Mouse (Mus musculus) erythroid progenitor cell, adult 5-6 weeks (primary cell): Measurements from ENCODE around the gene Nprl3. TPM values are rescaled to one million over a fixed set of nuclear protein-coding genes. Genes with fewer than 3 reads are reported as not detected.

Source experiments
- ATAC-seq: replicated peaks from 2 replicates; pipeline ENCODE4 v1.8.0; 2016; ENCODE audit warnings: moderate number of reproducible peaks, mild to moderate bottlenecking, moderate TSS enrichment, inconsistent platforms; ENCODE audit not compliant: poor library complexity, low FRiP score, severe bottlenecking
- total RNA-seq, 2 experiments: library from RNA; stranded (forward) in 1 of 2; stranded (reverse) in 1 of 2; fragments of 150-400 nt in 1 of 2; fragments of 186-747, 209-891 nt in 1 of 2; gene quantifications; 2 replicates each; pipeline versions ENCODE4 v1.2.3 to v1.2.4; 2015 to 2017; ENCODE audit warnings: low replicate concordance in 2 of 2

Gene Nprl3
- total RNA-seq, 2 experiments from 2014 or later: 75.9 to 143 TPM

DNA sequence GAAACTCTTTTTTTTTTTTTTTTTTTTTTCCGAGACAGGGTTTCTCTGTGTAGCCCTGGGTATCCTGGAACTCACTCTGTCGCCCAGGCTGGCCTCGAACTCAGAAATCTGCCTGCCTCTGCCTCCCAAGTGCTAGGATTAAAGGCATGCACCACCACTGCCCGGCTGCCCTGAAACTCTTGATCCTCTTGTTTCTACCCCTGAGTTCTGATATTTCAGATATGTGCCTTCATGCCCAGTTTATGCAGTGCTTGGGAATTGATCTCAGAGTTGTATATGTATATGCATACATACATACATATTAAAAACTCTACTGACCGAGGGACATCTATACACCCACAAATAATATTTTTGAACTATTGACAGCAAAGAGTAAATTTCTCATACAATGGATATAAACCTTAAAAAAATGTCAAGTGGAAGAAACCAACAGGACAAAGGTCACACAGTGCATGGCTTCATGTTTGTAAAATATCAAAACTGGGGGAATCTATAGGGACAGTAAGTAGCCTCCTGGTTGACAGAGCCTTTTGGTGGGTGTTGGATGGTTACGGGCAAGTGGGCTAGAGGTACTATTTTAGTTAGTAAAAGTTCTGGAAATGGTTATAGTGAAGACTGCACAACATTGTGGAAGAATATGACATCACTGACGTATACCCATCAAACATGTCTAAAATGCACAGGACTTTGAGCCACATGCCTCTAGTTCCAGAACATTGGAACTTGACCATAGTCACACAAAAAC, 17.7 kb upstream of the Nprl3 start:
- ATAC-seq: peak; percentile 31

DNA sequence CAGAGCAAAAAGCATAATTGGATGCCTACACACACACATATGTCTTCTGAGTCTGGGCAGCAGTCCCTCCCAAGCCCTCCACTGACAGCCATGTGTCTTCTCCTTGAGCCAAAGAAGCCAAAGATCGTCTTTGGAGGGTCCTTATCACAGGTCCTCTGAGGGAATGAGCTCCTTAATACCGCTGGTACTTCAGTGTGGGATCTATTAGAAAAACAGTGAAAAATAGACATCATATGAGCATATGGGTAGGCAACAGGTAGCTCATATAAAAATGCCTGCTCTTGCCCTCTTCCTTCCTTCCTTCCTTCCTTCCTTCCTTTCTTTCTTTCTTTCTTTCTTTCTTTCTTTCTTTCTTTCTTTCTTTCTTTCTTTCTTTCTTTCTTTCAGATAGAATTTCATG, 17.1 kb upstream of the Nprl3 start:
- ATAC-seq: peak; percentile 20

DNA sequence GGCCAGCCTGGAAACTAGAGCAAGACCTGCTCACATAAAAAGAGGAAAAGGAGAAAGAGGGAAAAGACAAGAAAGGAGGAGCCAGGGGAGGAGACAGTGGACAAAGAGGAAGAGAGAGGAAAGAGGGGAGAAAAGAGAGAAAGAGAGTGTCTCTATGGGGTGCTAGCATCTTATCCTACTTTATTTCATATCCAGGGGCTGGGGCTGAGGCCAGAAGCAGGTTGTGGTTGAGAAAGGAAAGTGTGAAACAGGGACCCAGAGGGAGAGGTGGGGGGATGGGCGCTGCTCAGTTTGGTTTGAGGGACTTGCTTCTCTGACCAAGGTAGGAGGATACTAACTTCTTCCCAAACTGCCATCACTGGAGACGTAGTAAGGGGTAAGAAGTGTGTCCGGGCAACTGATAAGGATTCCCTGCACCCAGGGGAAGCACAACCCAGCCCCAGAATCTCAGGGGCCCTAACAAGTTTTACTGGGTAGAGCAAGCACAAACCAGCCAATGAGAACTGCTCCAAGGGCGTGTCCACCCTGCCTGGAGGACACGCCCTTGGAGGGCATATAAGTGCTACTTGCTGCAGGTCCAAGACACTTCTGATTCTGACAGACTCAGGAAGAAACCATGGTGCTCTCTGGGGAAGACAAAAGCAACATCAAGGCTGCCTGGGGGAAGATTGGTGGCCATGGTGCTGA, 15.7 kb upstream of the Nprl3 start, which contains the start of gene Hba-a1:
Gene Hba-a1, plus strand, starts transcription at position 421 of the 687 bp plus-strand sequence.
- ATAC-seq: peak; percentile 55

DNA sequence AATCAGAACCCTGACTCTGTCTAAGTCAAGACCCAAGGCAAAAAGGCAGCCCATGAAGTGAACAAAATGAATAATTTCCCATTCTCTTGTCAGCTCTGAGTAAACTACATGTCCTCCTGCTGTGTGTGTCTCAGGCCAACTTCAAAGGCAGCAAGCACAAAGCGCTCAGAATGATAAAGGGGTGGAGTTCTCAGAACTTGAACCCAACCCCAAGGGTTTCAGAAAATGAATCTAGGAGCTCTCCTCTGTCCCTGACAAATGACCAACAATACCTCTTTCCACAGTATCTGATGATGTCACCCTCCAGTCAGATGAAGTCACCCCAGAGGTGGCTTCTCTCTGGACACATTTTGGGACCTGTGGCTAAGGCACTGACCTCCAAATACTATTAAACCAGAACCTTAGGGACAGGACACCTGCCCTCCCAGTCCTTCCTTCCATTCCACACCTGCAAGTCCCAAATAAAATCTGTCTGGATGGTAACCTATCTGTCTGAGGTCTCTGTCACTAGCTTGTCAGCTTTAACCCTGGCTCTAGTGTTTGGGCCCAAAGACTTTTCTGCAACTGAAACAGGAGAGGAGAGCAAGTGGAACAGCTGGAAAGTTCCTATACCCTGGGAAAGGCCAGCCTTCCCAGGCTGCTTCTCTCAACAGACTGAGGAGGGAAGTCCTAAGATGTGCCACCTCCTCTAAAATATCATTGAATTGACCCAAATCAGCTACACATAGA, 14.1 kb upstream of the Nprl3 start:
- no peak for ATAC-seq

DNA sequence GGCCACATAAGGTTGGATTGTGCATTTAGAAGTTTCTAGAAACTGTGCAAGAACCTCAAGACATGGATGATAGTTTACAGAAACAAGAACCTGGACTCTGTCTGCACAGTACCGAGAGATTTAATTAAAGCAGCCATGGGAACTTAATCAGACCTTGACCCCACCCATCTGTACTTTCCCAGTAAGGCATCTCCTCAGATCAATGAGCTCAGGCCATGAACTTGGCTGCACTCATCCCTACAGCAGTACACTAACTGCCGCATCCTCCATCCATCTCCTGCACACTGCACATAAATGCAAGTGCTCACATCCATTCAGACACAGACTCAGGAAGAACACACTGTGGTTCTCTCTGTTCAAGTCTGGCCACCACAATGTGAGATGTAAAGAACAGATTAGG, 13.1 kb upstream of the Nprl3 start:
- no peak for ATAC-seq

DNA sequence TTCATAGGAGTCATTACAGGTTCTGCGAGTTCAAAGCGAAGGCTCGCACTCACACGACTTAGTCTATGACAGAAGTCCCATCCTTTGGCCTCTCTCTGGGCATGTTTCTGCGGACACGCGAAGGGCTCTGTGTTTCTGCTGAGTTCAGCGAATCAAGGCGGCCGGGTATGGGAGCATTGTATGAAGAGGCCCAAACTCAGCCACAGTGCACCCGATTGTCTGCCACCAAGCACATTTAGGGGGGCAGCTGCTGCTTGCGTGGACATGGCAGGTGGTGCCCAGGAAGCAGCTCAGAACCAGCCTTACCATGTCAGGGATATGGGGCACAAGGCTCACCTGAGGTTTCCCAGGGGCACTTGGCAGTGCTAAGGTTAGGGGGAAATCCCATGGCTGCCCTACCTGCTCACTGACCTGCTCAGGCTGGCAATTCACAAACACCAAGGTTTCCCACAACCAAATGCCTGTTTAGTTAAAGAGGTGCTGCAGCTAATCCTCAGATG, 11.0 kb upstream of the Nprl3 start:
- ATAC-seq: no peak

DNA sequence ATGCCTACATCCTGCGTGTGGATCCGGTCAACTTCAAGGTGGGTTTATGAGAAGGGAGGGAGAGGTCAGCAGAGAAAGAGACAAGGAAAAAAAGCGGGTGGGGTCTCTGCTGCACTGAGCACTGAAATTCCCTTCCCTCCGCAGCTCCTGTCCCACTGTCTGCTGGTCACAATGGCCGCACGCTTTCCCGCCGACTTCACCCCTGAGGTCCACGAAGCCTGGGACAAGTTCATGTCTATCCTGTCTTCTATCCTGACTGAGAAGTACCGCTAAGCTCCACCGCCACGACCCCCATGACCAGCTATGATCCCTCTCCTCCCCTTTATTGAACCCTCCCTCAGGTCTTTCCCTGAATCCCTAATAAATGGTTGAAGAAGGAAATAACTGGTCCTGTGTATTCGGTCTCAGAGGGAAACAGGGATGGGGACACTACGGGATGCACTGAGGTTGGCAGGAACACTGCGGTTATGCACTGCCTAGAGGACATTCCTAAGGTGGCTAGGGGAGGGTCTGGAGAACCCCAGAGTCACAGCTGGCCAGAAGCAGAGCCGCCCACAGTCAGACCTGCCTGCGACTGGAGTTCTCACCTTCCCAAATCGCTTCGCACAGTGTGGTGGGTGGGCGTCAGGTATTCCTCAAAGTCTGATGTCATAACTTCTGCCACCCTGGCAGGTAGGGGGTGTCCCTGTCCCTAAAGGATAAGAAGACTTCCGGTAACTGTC, 10.4 kb upstream of the Nprl3 start:
- no peak for ATAC-seq

DNA sequence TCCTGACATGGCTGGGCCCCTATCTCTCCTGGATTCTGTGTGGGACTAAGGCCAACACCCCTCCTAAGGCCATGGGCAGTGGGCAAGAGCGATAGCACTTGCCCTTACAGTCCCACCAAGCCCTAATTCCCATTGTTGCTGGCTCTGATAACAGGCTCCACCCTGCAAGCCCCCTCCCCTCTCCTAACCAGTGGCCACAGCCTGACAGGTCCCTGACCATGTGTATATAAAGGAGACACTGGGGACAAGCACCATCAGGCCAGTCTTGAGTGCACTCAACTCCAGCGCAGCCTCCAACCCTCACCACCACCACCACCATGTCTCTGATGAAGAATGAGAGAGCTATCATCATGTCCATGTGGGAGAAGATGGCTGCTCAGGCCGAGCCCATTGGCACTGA, 8.8 kb upstream of the Nprl3 start, which contains the start of gene Hba-x:
Gene Hba-x, plus strand, starts transcription at position 54 of the 400 bp plus-strand sequence.
- no peak for ATAC-seq

DNA sequence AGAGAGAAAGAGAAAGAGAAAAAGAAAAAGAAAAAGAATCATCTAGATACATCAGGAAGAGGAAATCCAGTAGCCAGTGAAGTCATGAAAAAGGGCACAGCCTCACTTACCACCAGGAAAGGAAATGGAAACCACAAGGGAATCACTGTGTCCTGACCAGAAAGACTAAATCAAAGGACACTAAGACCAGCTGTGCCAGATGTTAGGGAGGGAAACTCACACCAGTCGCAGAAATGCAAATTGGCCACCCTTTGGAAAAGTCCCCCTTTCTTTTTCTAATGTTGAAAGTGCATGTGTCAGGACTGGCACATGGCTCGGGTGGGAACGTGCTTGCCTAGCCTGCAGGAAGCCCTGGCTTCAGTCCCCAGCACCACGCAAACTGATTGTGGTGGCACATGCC, 3.7 kb upstream of the Nprl3 start:
- ATAC-seq: no peak

DNA sequence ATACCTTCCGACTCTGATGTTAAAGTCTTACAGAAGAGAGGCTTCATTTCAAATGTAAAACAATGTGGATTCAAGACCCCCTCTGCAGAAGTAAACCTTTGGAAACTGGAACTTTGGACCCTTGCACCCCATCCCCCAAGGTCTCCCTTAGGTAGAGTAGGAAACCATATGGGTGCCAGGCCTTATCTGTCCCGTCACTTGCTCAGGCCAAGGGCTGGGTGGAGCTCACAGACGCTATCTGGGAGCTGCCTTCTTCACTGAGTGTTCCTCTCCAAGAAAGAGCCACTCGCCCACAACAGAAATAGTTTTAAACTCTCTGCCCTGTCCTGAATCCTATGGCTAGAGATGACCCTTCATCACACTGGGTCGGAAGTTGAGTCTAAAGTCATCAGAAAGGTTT, 1.4 kb upstream of the Nprl3 start:
- peak; percentile 76 for ATAC-seq

DNA sequence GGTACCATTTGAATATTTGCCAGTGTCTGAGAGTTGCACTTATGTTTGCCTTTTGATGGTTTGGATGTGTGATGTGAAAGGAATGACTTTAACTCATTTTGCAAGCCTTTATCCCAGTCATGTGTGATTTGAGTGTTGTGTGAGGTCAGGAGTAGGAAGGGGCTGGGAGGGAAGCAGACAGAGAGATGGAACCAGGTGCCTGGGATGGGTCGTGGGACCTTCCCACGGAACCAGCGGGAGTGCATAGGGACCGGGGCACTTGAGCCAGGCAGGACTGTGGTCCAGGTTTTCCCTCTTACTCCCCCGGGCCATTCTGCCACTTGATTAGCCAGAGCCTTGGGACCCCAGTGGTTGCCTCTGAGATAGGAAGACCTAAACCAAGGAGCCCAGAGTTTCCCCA, 457 bp upstream of the Nprl3 start:
- peak; percentile 10 for ATAC-seq

DNA sequence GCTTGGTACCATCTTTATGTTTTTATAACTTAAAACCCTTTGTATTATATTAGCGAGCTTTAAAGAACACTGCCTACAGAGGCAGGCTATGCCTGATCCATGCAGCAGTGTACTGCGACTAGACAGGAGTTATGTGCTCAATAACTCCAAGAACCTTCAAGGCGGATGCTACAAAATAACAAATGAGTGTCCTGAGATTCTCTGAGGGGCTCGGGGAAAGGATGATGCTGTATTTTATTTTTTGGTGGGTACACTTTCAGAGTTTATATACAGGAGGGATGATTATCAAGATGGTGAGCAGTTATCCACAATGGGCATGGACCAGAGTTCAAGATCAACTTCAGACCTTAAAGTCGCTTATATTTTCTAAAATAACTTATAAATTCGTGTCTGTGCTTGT, 731 bp downstream of the Nprl3 start:
- no peak for ATAC-seq

DNA sequence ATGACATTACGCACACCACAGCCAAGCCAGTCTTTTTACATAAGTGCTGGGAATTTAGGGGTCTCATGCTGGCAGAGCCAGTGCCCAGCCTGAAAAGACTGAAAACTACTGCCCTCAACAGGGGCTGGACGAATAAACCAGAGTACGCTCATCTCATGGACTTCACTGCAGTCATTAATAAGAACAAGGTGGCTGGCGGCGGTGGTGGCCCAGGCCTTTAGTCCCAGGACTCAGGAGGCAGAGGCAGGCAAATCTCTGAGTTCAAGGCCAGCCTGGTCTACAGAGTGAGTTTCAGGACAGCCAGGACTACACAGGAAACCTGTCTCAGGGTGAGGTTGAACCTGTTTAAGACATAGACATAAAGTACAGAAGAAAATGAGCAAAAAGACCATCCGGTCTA, 1.3 kb downstream of the Nprl3 start:
- ATAC-seq: no peak

DNA sequence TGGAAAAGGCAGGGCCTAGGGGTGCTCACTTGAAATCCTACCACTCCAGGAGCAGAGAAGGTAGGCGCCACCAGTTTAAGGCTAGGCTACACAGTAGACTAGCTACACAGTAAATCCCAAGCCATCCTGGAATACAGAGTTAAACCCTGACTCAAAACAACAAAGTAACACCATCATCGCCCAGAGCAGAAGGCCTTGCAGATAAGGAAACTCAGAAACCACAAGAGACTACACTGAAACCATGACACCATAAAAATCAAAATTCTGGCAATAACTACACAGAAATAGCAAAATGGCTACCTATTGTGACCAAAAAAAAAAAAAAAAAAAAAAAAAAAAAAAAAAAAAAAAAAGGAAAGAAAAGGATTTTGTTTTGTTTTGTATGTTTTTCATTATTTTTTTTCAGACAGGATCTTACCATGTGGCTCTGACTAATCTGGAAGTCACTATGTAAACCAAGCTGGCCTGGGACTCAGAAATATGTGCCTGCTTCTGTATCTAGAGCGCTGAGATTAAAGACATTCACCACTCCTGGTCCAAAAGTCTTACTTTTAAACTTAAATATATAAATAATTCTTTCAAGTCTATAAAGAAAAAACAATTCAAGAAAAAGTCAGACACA, 2.3 kb downstream of the Nprl3 start:
- peak; percentile 60 for ATAC-seq

DNA sequence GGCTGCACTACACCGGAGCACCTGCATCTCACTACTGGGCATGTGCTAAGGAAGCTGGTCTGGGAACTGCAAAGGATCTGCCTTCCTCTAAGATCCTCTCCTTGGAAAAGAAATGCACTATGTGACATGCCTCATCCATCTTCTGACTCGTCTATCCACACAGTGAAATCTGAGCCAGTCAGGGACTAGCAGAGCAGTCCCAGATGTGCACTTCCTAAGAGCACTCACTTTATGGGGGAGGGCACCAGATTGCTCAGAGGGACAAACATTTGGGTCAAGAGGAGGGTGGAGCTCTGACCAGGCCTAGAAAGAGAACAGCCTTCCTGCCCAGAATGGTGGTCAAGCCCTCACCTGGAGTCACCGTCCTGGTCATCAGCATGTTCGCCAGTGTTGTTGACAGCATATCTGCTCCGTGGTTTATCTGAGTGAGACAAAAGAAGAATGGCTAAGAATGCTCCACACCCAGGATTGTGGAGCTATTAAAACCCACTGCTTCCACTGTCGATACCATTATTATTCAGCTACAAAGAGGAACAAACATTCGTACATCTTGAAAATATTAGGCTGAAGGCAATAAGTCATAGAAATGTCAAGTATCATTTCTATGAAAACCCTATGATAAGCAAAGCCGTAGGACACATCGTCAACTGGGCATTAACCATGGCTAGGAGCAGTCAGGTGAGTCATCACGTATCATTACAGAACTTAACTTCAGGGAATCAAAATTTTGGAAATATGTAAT, 4.7 kb downstream of the Nprl3 start:
- no peak for ATAC-seq

DNA sequence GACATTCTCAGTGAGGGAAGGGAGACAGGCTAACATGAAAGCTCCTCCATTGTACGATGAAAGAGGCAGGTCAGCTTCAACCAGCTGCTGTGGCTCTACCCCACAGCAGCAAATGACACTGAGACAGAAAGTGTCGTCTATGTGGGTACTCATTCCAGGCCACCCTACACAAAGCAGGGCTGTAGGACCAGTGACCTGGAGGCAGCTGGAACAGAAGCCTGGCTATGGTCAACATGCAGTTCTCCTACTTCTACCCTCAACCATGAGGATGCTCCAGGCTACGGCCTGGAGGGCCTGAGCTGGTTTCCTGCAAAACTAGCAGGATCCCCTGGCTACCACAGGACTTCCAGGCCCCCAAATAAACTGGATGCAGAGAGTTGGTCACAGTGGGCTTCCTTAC, 10.9 kb downstream of the Nprl3 start:
- ATAC-seq: peak; percentile 0; the same call in 1 of the 2 replicates

DNA sequence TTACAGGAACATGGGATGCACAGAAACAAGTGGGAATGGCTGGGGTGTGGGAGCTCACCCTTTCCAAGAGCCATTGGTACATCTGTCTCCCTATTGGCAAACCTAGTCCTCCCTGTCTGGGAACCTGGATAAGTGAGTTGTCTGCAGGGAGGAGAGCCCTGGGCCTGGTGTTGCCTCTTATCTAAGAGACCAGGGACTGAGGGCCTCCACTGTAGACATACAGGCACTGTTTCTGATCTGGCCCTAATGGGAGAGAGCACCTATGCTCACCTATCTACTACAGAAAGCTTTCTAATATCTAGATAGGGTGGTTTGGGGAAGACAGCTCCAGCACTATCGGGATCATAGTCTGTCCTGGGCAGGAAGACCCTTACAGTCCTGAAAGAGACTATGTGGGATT, 11.4 kb downstream of the Nprl3 start:
- ATAC-seq: peak; percentile 93

DNA sequence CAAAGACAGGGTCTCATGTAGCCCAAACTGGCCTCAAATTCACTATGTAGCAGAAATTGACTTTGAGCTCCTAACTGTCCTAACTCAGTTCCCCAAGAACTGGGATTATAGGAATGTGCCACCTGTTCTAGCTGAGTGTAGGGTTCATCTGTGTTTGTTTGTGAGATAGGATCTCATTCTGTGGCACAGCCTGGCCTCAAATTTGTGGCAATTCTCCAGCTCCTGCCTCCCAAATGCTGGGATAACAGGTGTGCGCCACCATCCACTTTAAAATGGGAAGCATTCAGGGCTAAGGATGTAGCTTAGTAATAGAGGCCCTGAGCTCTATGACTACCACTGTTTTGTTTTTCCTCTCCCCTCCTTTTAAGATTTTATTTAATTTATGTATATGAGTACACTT, 14.4 kb downstream of the Nprl3 start:
- no peak for ATAC-seq
